Mouse (Mus musculus) retina, embryonic 14.5 days (tissue): ENCODE results near the gene Svs5.

Experiments
- DNase-seq: peaks from one replicate; pipeline ENCODE4 v3.0.0-alpha.2; 2015; ENCODE audit warnings: low spot score

Svs5 gene

GRCm38 (mm10) chr2:164377478-164378426 lies 45.2 kb downstream of the Svs5 start:
- no peak for DNase-seq

GRCm38 (mm10) chr2:164381726-164382125 lies 49.2 kb downstream of the Svs5 start:
- no peak for DNase-seq

- no peak for DNase-seq
Observed at GRCm38 (mm10) chr2:164382971-164383370, 50.4 kb downstream of the Svs5 start.
